Mouse (Mus musculus): ENCODE data around the gene Ccn2. TPM values are rescaled to one million over a fixed set of nuclear protein-coding genes. Genes with fewer than 3 reads are reported as not detected.

Gene Ccn2
- total RNA-seq, 2 experiments from 2014 or later = not detected

- ATAC-seq (replicated peaks; ENCODE audit: low FRiP score, poor library complexity, severe bottlenecking) = no peak
These were observed 43.2 kb downstream of the Ccn2 start for GRCm38 (mm10) chr10:24638306-24639070.

DNA sequence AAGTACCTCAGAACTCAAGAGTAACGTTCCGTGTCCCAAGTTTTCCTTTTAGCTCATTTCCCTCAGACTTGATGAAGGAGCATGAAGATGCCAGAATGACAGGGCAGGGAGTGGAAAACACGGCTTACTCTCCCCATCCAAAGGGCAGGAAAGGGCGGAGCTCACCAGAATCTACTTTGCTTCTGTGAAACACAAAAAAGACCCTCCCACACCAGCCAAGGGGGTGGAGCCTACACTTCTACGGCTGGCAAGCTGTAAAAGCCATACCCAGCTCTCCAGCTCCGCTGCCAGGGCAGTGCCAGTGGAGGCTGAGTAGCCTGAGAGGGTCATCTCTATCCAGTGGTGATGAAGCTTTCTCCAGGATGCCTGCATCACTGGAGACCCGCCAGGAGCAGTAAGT, 44.4 kb downstream of the Ccn2 start:
- no peak for ATAC-seq (replicated peaks; ENCODE audit: low FRiP score, poor library complexity, severe bottlenecking)

GRCm38 (mm10) chr10:24640186-24640875, 45.1 kb downstream of the Ccn2 start:
- ATAC-seq (replicated peaks; ENCODE audit: low FRiP score, poor library complexity, severe bottlenecking) = no peak

GRCm38 (mm10) chr10:24641416-24642140, 46.3 kb downstream of the Ccn2 start:
- ATAC-seq (replicated peaks; ENCODE audit: low FRiP score, poor library complexity, severe bottlenecking) = no peak

DNA sequence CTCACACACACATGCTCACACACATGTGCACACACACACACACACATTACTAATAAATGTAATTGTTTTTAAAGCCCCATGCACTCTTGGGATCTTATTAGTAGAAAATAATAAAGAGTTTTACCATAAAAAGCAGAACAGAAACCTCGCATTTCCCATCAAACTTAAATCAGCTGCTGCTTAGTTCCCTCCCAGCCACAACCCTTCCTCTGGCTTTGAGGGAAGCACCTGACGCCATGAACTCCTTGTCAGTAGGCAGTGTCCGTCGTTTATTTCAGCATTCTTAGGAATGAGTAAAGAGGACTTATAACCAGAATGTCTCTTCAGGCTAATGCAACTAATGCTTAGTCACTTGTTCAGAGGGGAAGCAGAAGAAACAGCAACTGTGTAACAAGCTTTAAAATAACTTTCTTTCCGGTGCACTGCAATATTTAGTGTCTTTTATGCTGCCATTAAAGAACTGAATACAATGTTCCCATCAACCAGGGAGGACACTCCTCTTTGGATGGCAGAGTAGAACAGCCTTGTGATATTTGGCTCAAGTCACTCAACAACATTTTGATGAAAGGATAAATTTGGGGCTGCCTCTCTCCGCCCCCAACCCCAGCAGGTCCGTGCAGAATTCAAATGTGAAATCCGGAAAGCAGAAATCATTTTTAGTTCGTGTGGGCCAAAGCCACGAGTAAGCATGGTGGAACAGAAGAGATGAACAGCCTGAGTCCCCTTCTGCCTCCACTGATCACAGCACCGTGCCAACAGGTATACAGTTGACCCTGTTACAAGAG, 47.7 kb downstream of the Ccn2 start:
- ATAC-seq (replicated peaks; ENCODE audit: low FRiP score, poor library complexity, severe bottlenecking) = no peak

DNA sequence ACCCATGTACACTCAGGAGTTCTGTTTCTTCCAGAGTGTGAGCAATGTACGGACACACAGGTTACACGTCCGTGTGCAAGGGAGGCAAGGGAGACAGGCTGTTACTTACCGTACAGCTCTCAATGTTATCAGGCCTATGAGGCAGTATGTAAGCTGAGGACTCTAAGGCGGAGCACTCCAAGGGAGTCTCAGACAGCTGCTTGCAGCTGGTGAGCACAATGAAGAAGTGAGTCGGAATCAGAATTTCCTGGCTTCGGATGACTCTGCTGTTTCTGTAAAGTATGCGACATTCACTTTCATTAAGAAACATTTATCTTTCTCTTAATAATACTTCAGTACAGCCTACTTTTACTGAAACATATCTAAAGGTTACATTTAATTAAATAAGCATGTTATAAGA, 49.9 kb downstream of the Ccn2 start:
- no peak for ATAC-seq (replicated peaks; ENCODE audit: low FRiP score, poor library complexity, severe bottlenecking)

Other genes starting within 250 kb of the Ccn2 start
- gene Enpp1, start 116.7 kb downstream of the Ccn2 start, total RNA-seq (2015; ENCODE audit: low replicate concordance) = 0.84 and 1.1 TPM in 2 replicates
- gene Enpp1, start 116.7 kb downstream of the Ccn2 start, total RNA-seq (2017; ENCODE audit: low replicate concordance) = 1.4 and 2.0 TPM in 2 replicates
- 1.3 and 2.9 TPM in 2 replicates for gene Enpp3, start 247.4 kb downstream of the Ccn2 start, total RNA-seq (2015; ENCODE audit: low replicate concordance)
- gene Enpp3, start 247.4 kb downstream of the Ccn2 start, total RNA-seq (2017; ENCODE audit: low replicate concordance) = 0.30 and 1.4 TPM in 2 replicates